Comparison of ENCODE assay signal across 8 mouse cellular contexts in genomic region chr10:86300293-86301116, GRCm38 (mm10). TPM values are rescaled to one million over a fixed set of nuclear protein-coding genes. Genes with fewer than 3 reads are reported as not detected.
DNase-seq lines count a peak whose midpoint lies in the region; TF ChIP-seq lines count a peak whose summit lies in the region.

Gene Timp3, plus strand, starts transcription at chr10:86300372.

- no peak for DNase-seq in ES-E14 (ENCODE audit: low read depth, low spot score)
- DNase-seq in adrenal gland, postnatal 4 days (ENCODE audit: low spot score in 2 of 2): peak; percentile 54 to 71
- peak in 1 of 2 experiments; percentile 55 for DNase-seq in frontal cortex, adult 2 months (ENCODE audit: extremely low spot score in 1 of 2, low spot score in 1 of 2)
- DNase-seq in heart, postnatal 36 days: peak; percentile 86 to 89
- DNase-seq in layer of hippocampus, adult 18-20 months (ENCODE audit: low spot score in 2 of 2): peak; percentile 16 to 45
- DNase-seq in lung, adult 18-20 months: peak; percentile 86 to 89
- peak; percentile 70 for DNase-seq in ovary, postnatal 10 days (ENCODE audit: low spot score)
- DNase-seq in adipocyte (ENCODE audit: low spot score): no peak

- H3K4me1 ChIP-seq in ES-E14 (ENCODE audit: control insufficient read depth in 2 of 2, insufficient read depth in 2 of 2, low read length in 2 of 2, poor library complexity in 1 of 2): peaks cover 0 to 2% of the 10 kb centered on the region in 2 experiments; a peak in 2 of 4 replicates

- in situ Hi-C loops in ES-E14 (cut with MboI; ENCODE audit: low sequenced_read_pairs in 2 of 2, unreplicated experiment in 2 of 2): no loop called here

- intact Hi-C loops in heart, postnatal 36 days (cut with DNase I): loop anchor here (1.0 to 2.0 kb wide), 2 partner anchors 40 to 278 kb away; no protein-coding TSS in a partner anchor

- no peaks in the 10 kb centered on the region for H3K9me3 ChIP-seq in ES-E14 (ENCODE audit: control insufficient read depth, insufficient read depth, low read depth, low read length)

- no peak within 1 kb of the TSS for H3K27ac ChIP-seq in ES-E14 (ENCODE audit: insufficient read depth, low read depth, low read length, poor library complexity, severe bottlenecking)

- H3K9ac ChIP-seq in ES-E14 (ENCODE audit: insufficient read depth, low read depth, low read length, poor library complexity, severe bottlenecking): peak within 1 kb of the TSS; percentile 65

- H3K4me3 ChIP-seq in ES-E14 (ENCODE audit: insufficient read depth in 1 of 2, low read depth in 1 of 2, low read length in 2 of 2, poor library complexity in 1 of 2, severe bottlenecking in 1 of 2): peak within 1 kb of the TSS; percentile 59 to 93

- no peaks in the 10 kb centered on the region for H3K36me3 ChIP-seq in ES-E14 (ENCODE audit: control insufficient read depth, insufficient read depth, low read length, poor library complexity, severe bottlenecking)

TF ChIP-seq in ES-E14, 5 proteins besides CTCF, POLR2A, EP300 and RAD21:
- TF ChIP-seq ZC3H11A (IDR thresholded peaks at IDR 0.05; ENCODE audit: borderline replicate concordance, low read depth, low read length) (no peak), HCFC1 (IDR thresholded peaks at IDR 0.05; ENCODE audit: borderline replicate concordance, insufficient read depth, low read length) (no peak), MAFK (IDR thresholded peaks at IDR 0.05; ENCODE audit: insufficient read depth, low read depth, low read length) (no peak), CHD2 (IDR thresholded peaks at IDR 0.05; ENCODE audit: low read depth, low read length) (no peak), ZNF384 (IDR thresholded peaks at IDR 0.05; ENCODE audit: low read depth, low read length) (no peak)
TF ChIP-seq in ES-E14: peak in this region for 0.

RNA-seq across cellular contexts. Expression of gene Timp3, which starts in this region (rescaled TPM):
- 10.7 and 28.8 TPM in 2 replicates for total RNA-seq in ES-E14 (2012; rRNA removed)
- total RNA-seq in adrenal gland, postnatal 4 days (2021): 100 to 1,000 TPM; 314 to 316 TPM
- 59.6 and 65.5 TPM in 2 replicates for polyA plus RNA-seq in frontal cortex, adult 2 months (2012; rRNA removed)
- total RNA-seq in heart, postnatal 36 days (2021): 100 to 1,000 TPM; 165 to 209 TPM
- 10 to 100 TPM; 58.1 to 59.9 TPM for total RNA-seq in layer of hippocampus, adult 18-20 months (2021)

Comparison
In these comparisons a context has a peak if more than half of its experiments do, and no peak if none do; other contexts are left out.
1. DNase-seq: peak in adrenal gland, postnatal 4 days (2 of 2), heart, postnatal 36 days (2 of 2), layer of hippocampus, adult 18-20 months (2 of 2), lung, adult 18-20 months (2 of 2) and ovary, postnatal 10 days (single experiment); none in ES-E14 (single experiment) and adipocyte (single experiment).